Mouse (Mus musculus) T-cell, adult 66 days (primary cell): Measurements from ENCODE around the gene Hist1h2be. TPM values are rescaled to one million over a fixed set of nuclear protein-coding genes. Genes with fewer than 3 reads are reported as not detected.

Source experiments
- total RNA-seq, 2 experiments: library from RNA; stranded (reverse); gene quantifications; 3 replicates in 1 of 2; 4 replicates in 1 of 2; pipeline ENCODE4 v1.2.4; 2023

The Hist1h2be gene
- 10 to 100 TPM; 16.7 to 27.0 TPM for total RNA-seq

DNA sequence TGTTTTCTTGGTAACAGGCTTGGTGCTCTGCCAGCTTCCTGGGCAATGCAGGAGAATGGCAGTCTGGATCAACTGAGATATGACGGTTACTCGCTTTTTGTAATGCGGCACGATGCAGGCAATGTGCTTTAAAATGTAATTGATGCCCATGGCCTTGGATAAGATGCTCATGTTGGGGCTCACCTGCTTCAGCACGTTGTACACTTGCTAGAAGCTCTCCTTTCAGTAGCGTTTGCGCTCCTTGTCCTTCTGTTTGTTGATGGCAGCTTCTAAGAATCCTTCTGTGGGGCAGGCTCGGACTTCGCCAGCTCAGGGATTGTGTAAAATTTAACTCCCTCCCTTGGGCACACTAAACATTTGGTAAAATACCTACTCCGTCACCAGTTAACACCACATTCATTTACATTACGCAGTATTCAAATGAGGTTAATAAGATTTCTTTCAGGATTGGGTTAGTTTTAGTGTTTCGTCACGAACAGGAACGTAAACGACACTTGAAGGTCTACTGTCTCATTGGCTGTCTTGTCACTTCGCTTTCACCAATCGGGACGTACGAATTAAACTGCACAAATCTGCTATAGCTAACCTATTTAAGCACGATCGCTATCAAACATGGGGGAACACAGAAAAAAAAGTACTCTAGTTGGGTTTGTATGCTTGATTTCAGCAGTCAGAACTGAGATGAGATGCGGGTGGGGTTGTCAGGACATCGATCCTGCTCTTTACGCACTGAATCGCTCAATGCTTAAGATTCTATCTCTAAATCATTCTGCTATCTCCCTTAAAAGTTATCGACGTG is at the start of gene Hist1h2be:
TSS of gene Hist1h2be (minus strand) at position 392 of the 799 bp plus-strand sequence.

DNA sequence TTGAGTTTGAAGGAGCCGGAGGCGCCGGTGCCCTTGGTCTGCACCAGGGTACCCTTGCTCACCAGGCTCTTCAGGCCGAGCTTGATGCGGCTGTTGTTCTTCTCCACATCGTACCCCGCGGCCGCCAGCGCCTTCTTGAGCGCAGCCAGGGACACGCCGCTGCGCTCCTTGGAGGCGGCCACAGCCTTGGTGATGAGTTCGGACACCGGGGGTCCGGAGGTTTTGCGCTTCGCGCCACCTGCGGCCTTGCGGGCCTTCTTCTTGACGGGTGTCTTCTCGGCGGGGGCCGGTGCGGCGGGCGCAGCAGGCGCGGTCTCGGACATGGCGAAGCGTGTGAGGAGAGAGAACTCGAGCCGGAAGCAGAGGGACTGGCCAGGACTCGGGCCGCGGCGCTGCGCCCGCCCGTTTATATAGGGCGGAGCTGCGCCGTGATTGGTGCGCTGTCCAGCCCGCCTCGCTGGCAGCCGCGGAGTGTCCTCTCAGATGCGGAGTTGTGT is 1.3 kb upstream of the Hist1h2be start, which contains the start of gene Hist1h1e:
TSS of gene Hist1h1e (minus strand) at position 384 of the 497 bp plus-strand sequence.

DNA sequence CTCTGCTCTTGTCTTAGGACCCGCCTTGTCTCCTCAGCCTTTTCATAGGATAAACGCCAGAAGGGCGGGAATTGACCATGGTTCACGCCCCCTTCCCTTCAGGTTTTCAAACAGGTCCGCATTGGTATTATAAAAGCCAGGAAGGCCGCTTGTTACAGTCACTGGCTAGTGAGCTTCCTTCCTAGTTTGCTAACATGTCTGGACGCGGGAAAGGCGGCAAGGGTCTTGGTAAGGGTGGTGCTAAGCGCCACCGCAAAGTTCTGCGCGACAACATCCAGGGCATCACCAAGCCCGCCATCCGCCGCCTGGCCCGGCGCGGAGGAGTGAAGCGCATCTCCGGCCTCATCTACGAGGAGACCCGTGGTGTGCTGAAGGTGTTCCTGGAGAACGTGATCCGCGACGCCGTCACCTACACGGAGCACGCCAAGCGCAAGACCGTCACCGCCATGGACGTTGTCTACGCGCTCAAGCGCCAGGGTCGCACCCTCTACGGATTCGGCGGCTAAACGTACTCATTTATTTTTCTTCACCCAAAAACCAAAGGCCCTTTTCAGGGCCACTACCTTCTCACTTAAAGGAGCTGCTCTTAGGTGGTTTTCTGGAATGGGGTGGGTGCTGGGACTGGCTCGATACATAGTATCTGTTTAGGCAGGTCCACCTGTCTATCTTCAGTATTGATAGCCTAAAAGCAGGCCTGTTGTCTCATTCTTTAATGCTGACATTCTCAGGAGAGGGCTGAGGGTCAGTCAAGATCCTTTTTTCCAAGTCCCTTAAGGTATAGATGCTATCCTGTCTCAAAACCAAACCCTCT is 39.3 kb downstream of the Hist1h2be start, which contains the start of gene Hist1h4d:
TSS of gene Hist1h4d (plus strand) at position 191 of the 811 bp plus-strand sequence.

DNA sequence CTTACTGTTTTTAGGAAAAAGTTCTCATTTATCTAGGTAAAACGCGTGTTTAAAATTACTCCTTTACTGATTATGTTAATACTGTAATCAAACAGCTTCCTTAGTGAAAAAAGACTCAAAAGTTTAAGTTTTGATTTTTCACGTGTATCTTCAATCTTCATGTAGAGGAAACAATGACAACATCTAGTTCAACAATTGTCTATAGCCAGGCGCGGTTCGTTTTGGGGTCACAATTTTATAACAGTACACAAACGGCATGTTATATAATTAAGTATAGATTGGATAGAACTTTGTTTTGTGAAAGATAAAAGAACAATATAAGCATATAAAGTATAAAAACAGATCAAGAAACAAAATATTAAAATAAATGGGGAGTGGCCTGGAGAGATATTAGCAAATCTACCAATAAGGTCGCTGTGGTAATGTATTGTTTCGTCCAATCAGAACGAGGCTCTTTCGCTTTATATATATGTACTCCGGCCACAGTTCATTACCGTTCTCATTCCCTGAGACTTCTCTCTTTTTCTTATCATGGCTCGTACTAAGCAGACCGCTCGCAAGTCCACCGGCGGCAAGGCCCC is 45.6 kb downstream of the Hist1h2be start, which contains the start of gene Hist1h3d:
TSS of gene Hist1h3d (plus strand) at position 493 of the 581 bp plus-strand sequence.

DNA sequence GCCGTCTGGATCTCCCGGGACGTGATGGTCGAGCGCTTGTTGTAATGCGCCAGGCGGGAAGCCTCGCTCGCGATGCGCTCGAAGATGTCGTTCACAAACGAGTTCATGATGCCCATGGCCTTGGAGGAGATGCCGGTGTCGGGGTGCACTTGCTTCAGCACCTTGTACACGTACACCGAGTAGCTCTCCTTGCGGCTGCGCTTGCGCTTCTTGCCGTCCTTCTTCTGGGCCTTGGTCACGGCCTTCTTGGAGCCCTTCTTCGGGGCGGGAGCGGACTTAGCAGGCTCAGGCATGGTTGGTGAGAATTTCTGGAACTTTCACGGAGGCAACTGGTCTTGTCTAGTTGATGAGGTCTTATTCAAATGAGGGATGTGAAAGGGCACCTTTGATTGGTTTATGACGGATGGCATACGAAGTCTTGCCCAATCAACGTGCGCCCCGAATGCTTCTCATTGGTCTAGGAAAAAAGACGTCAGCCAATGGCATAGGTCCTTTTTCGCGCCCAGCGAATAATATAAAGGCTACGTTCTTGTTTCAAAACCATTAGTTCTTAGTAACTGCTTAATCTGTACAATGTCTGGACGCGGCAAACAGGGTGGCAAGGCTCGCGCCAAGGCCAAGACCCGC is 46.9 kb downstream of the Hist1h2be start, which contains the start of the genes Hist1h2bf and Hist1h2ad:
TSS of gene Hist1h2bf (minus strand) at position 299 of the 627 bp plus-strand sequence.
TSS of gene Hist1h2ad (plus strand) at position 484 of the 627 bp plus-strand sequence.

DNA sequence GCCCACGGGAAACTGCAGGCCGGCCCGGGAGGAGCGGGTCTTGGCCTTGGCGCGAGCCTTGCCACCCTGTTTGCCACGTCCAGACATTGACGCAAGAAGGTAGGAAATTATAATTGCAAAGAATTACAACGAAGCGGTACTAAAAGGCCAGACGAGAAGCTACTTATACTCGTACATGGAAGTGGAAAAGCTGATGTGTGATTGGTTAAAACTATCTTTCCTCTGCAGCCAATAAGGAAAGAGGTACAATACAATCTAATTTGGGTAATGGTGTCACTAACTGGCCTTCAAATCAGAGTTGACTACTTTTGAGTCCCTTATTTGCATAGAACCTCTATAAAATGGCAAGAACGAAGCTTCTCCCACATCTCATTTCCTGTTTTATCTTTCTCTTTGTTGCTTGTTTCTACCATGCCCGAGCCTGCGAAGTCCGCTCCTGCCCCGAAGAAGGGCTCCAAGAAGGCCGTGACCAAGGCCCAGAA is 49.9 kb downstream of the Hist1h2be start, which contains the start of the genes Hist1h2ae and Hist1h2bg:
TSS of gene Hist1h2ae (minus strand) at position 199 of the 482 bp plus-strand sequence.
TSS of gene Hist1h2bg (plus strand) at position 375 of the 482 bp plus-strand sequence.

DNA sequence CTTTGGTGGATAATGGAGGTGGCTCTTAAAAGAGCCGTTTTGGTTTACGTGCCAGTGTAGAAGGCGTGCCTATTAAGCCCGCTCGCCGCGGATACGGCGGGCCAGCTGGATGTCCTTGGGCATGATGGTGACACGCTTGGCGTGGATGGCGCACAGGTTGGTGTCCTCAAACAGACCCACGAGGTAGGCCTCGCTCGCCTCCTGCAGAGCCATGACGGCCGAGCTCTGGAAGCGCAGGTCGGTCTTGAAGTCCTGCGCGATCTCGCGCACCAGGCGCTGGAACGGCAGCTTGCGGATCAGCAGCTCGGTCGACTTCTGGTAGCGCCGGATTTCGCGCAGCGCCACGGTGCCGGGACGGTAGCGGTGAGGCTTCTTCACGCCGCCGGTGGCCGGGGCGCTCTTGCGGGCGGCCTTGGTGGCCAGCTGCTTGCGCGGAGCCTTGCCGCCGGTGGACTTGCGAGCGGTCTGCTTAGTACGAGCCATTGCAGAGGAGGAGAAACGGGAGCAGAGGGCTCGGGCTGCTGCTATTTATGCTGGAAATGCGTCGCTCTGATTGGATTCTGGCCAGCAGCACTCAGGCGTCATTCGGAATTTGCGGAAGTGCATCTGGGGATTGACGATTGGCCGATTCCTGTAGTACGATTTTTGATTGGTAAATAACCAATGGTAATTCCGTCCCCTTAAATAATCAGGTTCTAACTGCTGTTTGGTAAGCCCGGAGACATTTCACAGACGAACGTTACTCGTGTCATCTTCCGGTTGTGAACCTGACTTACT is 58.9 kb downstream of the Hist1h2be start, which contains the start of gene Hist1h3e:
TSS of gene Hist1h3e (minus strand) at position 487 of the 777 bp plus-strand sequence.

DNA sequence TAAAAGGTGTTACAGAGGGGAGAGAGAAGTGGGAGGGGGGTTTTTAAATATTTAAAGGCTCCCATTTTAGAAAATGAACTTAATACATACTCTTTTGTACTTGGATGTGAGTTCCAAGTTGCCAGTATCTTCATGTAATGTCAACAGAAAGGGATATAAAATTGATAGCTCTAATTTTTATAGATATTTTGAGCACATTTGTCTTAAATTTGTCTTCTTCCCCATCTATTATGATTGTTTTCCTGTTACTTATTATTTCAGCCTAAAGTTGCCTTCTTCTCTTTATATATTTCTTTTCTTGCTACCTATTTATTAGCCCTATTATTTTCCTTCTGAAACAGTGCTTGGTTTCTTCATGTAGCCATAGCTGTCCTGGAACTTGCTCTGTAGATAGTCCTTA is 68.0 kb downstream of the Hist1h2be start, which contains the start of gene Hist1h1d:
TSS of gene Hist1h1d (plus strand) at position 301 of the 400 bp plus-strand sequence.

DNA sequence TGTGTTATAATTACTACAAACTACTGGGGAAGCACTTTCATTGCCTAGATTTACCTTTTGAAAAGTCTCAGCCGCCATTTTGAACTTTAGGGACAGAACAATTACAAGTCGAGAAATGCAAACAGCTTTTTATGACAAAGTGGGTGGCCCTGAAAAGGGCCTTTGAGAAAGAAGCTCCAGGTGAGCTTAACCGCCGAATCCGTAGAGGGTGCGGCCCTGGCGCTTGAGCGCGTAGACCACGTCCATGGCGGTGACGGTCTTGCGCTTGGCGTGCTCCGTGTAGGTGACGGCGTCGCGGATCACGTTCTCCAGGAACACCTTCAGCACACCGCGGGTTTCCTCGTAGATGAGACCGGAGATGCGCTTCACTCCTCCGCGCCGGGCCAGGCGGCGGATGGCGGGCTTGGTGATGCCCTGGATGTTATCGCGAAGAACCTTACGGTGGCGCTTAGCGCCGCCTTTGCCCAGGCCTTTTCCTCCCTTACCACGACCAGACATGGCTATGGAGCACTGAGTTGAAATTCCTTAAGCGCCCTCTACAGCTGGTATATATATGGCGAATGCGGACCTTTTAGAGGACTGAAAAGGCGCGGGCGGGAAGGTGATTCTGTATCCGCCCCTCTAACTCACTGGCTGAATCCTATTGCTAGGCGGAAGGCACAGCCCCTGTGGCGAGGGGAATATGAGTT is 69.6 kb downstream of the Hist1h2be start, which contains the start of gene Hist1h4f:
TSS of gene Hist1h4f (minus strand) at position 503 of the 689 bp plus-strand sequence.

DNA sequence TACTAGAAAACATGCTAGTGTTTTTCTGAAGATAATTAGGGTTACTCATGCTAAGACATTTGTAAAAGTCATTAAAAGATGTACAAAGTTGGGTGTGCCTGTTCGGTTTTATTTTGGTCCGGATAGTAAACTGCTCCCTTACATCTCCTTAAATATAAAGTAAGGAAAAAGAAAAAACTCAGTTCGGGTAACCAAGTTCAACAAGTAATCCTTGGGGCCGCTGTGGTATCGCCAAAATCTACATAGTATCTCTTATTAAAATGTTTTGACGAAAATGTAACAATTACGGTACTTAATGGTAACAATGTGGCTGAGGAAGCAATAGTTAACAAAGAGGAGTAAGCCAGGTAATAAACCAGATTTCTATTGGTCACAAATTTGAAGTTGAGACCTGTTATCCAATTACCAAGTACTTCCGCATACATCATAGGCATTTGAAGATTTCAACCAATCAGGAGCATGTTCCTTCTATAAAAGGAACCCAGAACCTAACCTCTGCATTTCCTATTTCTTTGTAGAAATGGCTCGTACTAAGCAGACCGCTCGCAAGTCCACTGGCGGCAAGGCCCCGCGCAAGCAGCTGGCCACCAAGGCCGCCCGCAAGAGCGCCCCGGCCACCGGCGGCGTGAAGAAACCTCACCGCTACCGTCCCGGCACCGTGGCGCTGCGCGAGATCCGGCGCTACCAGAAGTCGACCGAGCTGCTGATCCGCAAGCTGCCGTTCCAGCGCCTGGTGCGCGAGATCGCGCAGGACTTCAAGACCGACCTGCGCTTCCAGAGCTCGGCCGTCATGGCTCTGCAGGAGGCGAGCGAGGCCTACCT is 76.7 kb downstream of the Hist1h2be start, which contains the start of gene Hist1h3f:
TSS of gene Hist1h3f (plus strand) at position 88 of the 822 bp plus-strand sequence.

DNA sequence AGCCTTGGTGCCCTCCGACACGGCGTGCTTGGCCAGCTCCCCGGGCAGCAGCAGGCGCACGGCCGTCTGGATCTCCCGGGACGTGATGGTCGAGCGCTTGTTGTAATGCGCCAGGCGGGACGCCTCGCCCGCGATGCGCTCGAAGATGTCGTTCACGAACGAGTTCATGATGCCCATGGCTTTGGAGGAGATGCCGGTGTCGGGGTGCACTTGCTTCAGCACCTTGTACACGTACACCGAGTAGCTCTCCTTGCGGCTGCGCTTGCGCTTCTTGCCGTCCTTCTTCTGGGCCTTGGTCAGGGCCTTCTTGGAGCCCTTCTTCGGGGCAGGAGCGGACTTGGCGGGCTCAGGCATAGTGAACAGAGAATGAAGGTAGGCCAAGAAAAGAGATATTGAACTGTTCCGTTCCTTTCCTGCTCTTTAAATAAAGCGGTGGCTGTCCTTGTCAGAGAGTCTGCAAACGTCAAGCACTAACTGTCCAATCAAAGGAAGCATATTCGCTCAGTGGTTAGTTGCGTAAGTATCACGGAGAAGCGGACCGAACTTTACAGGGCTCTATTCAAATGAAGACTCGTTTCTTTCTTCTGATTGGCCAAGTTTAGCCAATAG is 77.8 kb downstream of the Hist1h2be start, which contains the start of gene Hist1h2bh:
TSS of gene Hist1h2bh (minus strand) at position 394 of the 609 bp plus-strand sequence.

DNA sequence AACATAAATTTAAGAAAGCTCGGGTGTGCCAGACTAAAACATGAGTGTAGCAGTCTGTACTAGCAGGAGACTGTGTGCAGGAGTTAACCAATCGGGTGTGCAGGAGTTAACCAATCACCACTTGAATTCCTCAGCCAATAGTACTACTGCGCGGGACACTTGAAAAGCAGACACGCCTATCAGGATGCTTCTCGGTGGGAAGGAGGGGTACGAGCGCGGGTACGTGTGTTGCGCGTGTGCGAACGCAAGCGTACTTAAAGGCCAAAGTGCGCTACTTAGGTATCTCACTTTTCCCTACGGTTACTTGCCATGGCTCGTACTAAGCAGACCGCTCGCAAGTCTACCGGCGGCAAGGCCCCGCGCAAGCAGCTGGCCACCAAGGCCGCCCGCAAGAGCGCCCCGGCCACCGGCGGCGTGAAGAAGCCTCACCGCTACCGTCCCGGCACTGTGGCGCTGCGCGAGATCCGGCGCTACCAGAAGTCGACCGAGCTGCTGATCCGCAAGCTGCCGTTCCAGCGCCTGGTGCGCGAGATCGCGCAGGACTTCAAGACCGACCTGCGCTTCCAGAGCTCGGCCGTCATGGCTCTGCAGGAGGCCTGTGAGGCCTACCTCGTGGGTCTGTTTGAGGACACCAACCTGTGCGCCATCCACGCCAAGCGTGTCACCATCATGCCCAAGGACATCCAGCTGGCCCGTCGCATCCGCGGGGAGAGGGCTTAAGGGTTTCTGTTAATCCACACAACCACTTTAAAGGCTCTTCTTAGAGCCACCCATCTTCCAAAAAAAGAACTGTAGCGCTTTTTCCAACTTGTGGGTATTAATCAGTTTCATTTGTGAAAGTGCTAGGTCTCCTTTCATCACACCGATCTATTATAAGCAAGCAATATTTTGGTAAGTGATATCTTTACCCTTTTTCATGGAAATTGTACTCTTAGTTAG is 85.5 kb downstream of the Hist1h2be start, which contains the start of gene Hist1h3g:
TSS of gene Hist1h3g (plus strand) at position 286 of the 939 bp plus-strand sequence.

Other genes with a start within 250 kb of the Hist1h2be start
- gene Abt1, start 197.3 kb downstream of the Hist1h2be start, total RNA-seq, result 10 to 100 TPM; 19.1 to 21.9 TPM
- not detected for gene Btn1a1, start 155.2 kb downstream of the Hist1h2be start, total RNA-seq
- gene Btn2a2, start 132.3 kb downstream of the Hist1h2be start, total RNA-seq, result not detected
- 100 to 1,000 TPM; 263 to 347 TPM for gene Hist1h4h, start 90.1 kb downstream of the Hist1h2be start, total RNA-seq
- gene Hist1h2af, start 87.2 kb downstream of the Hist1h2be start, total RNA-seq, result 10 to 100 TPM; 25.3 to 89.5 TPM
- 10 to 100 TPM; 15.6 to 26.1 TPM for gene Hist1h3g, start 85.7 kb downstream of the Hist1h2be start, total RNA-seq
- gene Hist1h2bh, start 77.7 kb downstream of the Hist1h2be start, total RNA-seq, result 10 to 100 TPM in 1 of 2 experiments, 1 to 10 TPM in 1; 7.0 to 13.4 TPM
- gene Hist1h3f, start 77.1 kb downstream of the Hist1h2be start, total RNA-seq, result 10 to 100 TPM; 62.8 to 92.1 TPM
- 100 to 1,000 TPM in 1 of 2 experiments, 10 to 100 TPM in 1; 83.0 to 211 TPM for gene Hist1h4f, start 69.5 kb downstream of the Hist1h2be start, total RNA-seq
- 10 to 100 TPM in 1 of 2 experiments, 1 to 10 TPM in 1; 7.2 to 15.8 TPM for gene Hist1h1d, start 67.9 kb downstream of the Hist1h2be start, total RNA-seq
- gene Hist1h3e, start 58.8 kb downstream of the Hist1h2be start, total RNA-seq, result 100 to 1,000 TPM; 113 to 162 TPM
- gene Hist1h2ae, start 49.9 kb downstream of the Hist1h2be start, total RNA-seq, result 10 to 100 TPM; 10.2 to 27.9 TPM
- 100 to 1,000 TPM; 171 to 249 TPM for gene Hist1h2bg, start 49.7 kb downstream of the Hist1h2be start, total RNA-seq
- 100 to 1,000 TPM in 1 of 2 experiments, 10 to 100 TPM in 1; 79.7 to 145 TPM for gene Hist1h2bf, start 46.9 kb downstream of the Hist1h2be start, total RNA-seq
- 1 to 10 TPM in 1 of 2 experiments, not detected in 1; 10.0 TPM for gene Hist1h2ad, start 46.7 kb downstream of the Hist1h2be start, total RNA-seq
- 10 to 100 TPM in 1 of 2 experiments, 1 to 10 TPM in 1; 4.9 to 12.6 TPM for gene Hist1h3d, start 45.4 kb downstream of the Hist1h2be start, total RNA-seq
- gene Hist1h4d, start 39.5 kb downstream of the Hist1h2be start, total RNA-seq, result 100 to 1,000 TPM; 122 to 174 TPM
- gene Hist1h1e, start 1.4 kb upstream of the Hist1h2be start, total RNA-seq, result 100 to 1,000 TPM; 103 to 169 TPM
- 10 to 100 TPM; 10.3 to 12.2 TPM for gene Hist1h2ac, start 62.8 kb upstream of the Hist1h2be start, total RNA-seq
- 10 to 100 TPM in 1 of 2 experiments, 1 to 10 TPM in 1; 8.2 to 15.2 TPM for gene Hist1h2bc, start 63.1 kb upstream of the Hist1h2be start, total RNA-seq
- not detected for gene Hist1h1t, start 74.7 kb upstream of the Hist1h2be start, total RNA-seq
- gene Hist1h4c, start 77.3 kb upstream of the Hist1h2be start, total RNA-seq, result 100 to 1,000 TPM; 113 to 135 TPM
- gene Hfe, start 89.7 kb upstream of the Hist1h2be start, total RNA-seq, result 1 to 10 TPM; 1.4 to 2.5 TPM
- gene Hist1h1c, start 117.7 kb upstream of the Hist1h2be start, total RNA-seq, result 100 to 1,000 TPM; 569 to 655 TPM
- 10 to 100 TPM in 1 of 2 experiments, 1 to 10 TPM in 1; 9.0 to 44.3 TPM for gene Hist1h3c, start 124.5 kb upstream of the Hist1h2be start, total RNA-seq
- 10 to 100 TPM; 34.2 to 89.5 TPM for gene Hist1h2bb, start 125.6 kb upstream of the Hist1h2be start, total RNA-seq
- 100 to 1,000 TPM in 1 of 2 experiments, 10 to 100 TPM in 1; 38.6 to 105 TPM for gene Hist1h2ab, start 130.0 kb upstream of the Hist1h2be start, total RNA-seq
- gene Hist1h3b, start 131.1 kb upstream of the Hist1h2be start, total RNA-seq, result 100 to 1,000 TPM in 1 of 2 experiments, 10 to 100 TPM in 1; 28.4 to 127 TPM
- gene Hist1h4b, start 135.9 kb upstream of the Hist1h2be start, total RNA-seq, result 100 to 1,000 TPM in 1 of 2 experiments, 10 to 100 TPM in 1; 24.4 to 105 TPM
- 100 to 1,000 TPM in 1 of 2 experiments, 10 to 100 TPM in 1; 85.2 to 131 TPM for gene Hist1h4a, start 140.1 kb upstream of the Hist1h2be start, total RNA-seq
- 100 to 1,000 TPM; 140 to 197 TPM for gene Hist1h3a, start 141.3 kb upstream of the Hist1h2be start, total RNA-seq
- gene Hist1h1a, start 142.5 kb upstream of the Hist1h2be start, total RNA-seq, result 10 to 100 TPM; 23.6 to 46.7 TPM
- gene Trim38, start 148.8 kb upstream of the Hist1h2be start, total RNA-seq, result not detected
- not detected for gene Slc17a2, start 185.9 kb upstream of the Hist1h2be start, total RNA-seq
- gene Slc17a3, start 218.3 kb upstream of the Hist1h2be start, total RNA-seq, result not detected
- gene Slc17a1, start 246.6 kb upstream of the Hist1h2be start, total RNA-seq, result not detected